Mouse (Mus musculus) megakaryocyte-erythroid progenitor cell, adult 5-6 weeks (primary cell): ENCODE data around the gene Gm45808. TPM values are rescaled to one million over a fixed set of nuclear protein-coding genes. Genes with fewer than 3 reads are reported as not detected.
"Not testable (repeated sequence)": the region's sequence is repeated elsewhere in the genome, so short reads cannot be mapped to it uniquely, and the experiment has no call there.

Experiments
- ATAC-seq: replicated peaks from 2 replicates; pipeline ENCODE4 v1.8.0; 2016; ENCODE audit warnings: mild to moderate bottlenecking, inconsistent platforms; ENCODE audit not compliant: severe bottlenecking, poor library complexity, low FRiP score, low TSS enrichment
- total RNA-seq, 2 experiments: library from RNA; stranded (forward) in 1 of 2; stranded (reverse) in 1 of 2; fragments of 200-1000, 215-1000 nt in 1 of 2; fragments of >200 nt in 1 of 2; fragmentation: Nextera tagmentation in 1 of 2; gene quantifications; 2 replicates each; pipeline ENCODE4 v1.2.3; 2014 to 2017

Gene Gm45808
- total RNA-seq, 2 experiments from 2014 or later = not detected

DNA sequence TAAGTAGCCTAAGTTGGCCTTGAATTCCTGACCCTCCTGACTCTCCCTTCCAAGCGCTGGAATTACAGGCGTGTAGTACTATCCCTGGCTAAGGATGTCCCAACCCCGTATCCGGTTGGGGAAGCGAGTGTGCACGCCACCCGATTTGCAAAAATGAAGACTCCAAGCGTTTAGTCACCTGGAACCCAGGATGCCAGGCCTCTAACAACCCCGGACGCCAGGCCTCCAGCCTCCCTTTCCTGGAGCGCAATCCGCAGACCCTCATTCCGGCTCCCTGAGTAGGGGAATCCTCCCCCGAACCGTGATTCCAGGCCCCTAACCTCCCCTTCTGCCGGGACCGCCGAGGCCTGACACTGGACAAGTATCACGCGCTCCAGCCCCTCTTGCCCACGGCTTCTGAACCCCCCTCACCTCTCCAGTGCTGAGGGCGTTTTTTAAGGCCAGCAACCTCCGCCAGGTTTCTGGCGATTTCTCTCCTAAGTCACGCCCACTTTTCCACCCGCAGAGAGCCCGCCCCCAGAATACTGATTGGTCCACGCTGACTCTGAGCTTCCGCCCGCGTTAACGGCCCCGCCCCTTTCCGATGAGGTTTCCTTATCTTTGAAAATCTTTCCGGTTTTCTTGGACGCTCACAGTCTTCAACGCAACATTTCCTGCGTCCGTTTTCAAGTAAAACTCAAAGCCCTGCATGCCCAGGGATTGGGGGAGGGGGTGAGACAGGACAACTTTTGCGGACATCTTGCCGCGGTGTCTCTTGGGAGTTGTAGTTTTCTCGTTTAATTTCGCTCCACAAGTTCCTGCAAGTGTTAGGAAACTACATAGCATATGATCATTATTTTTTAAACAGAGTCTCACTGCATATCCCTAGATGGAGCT, 23.5 kb upstream of the Gm45808 start, which contains the start of gene Nucb1:
TSS of gene Nucb1 (minus strand) at position 495 of the 876 bp plus-strand sequence.
- peak; percentile 86 for ATAC-seq

DNA sequence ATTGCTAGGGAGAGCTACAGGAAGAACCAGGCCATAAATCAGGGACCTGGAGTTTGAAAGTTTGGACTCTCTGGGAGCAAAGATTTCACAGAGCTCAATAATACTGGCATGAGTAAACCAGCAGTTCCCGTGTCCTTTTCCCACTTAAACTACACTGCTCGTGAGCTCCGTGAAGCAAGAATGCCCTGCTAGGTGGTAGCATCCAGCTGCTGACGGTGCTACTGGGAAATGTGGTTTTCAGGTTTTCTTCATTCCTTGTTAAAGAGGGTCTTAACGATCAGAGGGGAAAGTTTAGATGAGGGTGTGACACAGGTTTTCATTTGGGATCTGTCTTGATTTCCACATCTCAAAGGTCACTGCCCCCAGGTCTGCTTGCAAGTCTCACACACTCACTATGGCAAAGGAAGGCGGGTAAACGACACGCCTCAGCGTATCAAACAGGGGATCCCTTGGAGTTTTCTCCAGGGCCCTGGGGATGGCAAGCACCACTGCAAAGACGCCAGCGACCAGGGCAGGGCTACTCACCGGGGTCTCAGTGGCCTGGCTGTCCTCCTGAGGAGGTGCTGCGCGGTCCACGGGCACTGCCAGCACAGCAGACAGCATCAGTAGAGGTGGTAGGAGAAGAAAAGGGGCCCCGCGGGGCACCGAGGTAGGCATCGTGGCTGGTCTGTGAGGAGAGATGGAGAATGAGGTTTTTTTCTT, 22.7 kb upstream of the Gm45808 start:
- ATAC-seq = peak; percentile 32

GRCm38 (mm10) chr7:45508561-45508960, 21.9 kb upstream of the Gm45808 start:
- ATAC-seq = peak; percentile 80

- no peak for ATAC-seq
Observed at GRCm38 (mm10) chr7:45507583-45507982, 21.0 kb upstream of the Gm45808 start.

DNA sequence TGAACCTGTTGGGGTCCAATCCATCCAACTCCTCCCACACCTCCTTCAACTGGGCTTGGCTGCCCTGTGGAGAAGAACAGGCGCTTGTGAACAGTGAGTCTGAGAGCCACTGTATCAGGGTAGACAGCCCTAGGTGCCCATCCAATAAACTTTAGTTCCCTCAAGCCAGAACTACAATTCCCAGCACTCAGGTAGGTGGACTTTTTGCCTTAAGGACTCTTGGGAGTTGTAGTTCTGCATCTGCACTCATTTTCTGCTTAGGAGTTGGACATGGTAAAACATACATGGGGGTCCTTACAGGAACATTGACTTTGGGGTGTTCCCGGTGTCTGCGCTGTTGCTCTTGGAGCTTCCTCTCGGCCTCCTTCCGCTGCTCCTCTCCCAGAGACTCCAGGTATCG, 11.8 kb upstream of the Gm45808 start:
- no peak for ATAC-seq

DNA sequence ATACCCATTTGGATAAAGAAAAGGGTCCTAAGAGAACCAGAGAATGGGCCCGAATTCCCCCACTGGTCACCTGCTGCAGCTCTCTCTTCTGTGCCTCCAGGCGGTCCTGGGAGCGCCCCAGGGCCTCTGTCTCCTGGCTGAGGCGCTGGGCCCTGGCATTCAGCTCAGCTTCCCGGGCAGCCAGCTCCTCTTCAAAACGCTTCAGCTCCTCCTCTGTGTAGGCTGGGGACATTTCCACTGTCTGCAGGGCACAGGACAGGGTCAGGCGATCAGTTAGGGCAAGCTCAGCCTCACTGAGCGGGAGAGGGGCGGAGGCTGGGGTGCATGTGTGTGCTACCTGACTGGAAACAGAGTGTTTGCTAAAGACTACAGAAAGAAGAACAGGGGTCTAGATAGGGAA, 7.9 kb upstream of the Gm45808 start:
- no peak for ATAC-seq

DNA sequence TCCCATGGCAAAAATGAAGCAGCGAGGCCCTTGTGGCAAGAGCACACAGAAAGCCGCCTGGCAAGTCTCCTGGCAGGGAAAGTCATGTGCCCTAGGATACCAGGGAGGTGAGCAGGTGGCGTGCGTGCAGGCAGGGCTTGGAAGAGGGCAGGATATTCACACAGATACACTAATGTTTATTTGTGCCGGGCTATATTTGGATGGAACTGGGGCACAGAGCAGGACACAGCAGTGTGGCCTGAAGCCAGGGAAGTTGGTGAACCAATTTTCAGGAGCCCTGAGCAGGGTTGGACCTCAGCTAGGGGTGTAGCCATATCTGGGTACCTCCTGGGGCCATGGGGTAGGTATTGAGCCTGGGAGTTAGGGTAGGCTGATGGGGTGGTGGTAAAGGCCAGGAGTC, 6.3 kb upstream of the Gm45808 start:
- ATAC-seq = no peak

- no peak for ATAC-seq
Observed at GRCm38 (mm10) chr7:45492225-45492844, 5.7 kb upstream of the Gm45808 start.

- peak; percentile 58; the same call in 1 of the 2 replicates for ATAC-seq
Observed at GRCm38 (mm10) chr7:45491264-45491663, 4.7 kb upstream of the Gm45808 start.

- 0 out of 2 replicates have a peak, but pooled peaks have one; percentile 10 for ATAC-seq
Observed at GRCm38 (mm10) chr7:45490822-45491221, 4.2 kb upstream of the Gm45808 start.

GRCm38 (mm10) chr7:45489578-45489977, 3.0 kb upstream of the Gm45808 start:
- peak; percentile 70 for ATAC-seq

- ATAC-seq = 0 out of 2 replicates have a peak, but pooled peaks have one; percentile 39
Observed at GRCm38 (mm10) chr7:45488293-45489204, 1.9 kb upstream of the Gm45808 start, which contains the start of gene Dhdh. Gene Dhdh (minus strand): TSS chr7:45488805.

DNA sequence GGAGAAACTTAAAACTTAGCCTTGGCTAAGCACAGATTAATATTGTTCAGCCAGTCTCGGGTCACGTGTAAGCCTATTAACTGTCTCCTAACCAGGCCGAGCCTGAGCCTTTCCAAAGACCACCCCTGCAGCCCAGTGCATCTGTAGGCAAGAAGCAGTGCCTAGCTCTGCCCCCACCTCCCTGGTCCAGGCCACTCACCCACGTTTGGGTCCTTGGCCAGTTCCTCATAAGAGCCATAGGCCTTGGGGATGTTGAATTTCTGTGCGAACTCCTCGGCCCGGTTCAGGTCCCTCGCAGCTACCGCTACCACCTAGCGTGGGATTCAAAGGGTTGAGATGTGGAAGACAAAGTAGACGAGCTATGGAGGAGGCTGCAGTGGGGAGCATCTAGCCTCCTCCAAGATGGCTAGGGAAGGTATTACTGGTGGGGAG, 1.3 kb upstream of the Gm45808 start:
- no peak for ATAC-seq

- no peak for ATAC-seq
Observed at GRCm38 (mm10) chr7:45486158-45486557, 453 bp downstream of the Gm45808 start.

GRCm38 (mm10) chr7:45484985-45485384, 1.6 kb downstream of the Gm45808 start:
- not testable (repeated sequence) for ATAC-seq

DNA sequence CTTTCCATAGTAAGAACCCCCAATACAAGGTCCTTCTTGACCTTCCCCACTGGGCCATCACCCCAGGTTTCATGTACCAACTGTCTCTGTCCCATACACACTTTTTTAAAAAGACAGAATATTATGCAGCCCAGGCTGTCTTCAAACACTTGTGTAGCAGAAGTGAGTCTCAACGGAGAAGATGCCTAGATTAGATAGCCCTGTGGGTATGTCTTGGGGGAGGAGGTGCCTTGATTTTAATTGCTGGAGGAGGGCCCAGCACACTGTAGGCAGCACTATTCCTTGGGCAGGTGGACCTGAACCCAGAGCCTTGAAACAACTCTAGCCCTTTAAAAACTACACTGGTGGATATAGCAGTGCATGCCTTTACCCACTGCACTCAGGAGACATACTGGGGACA, 4.4 kb downstream of the Gm45808 start:
- ATAC-seq = peak; percentile 51; the same call in 1 of the 2 replicates

DNA sequence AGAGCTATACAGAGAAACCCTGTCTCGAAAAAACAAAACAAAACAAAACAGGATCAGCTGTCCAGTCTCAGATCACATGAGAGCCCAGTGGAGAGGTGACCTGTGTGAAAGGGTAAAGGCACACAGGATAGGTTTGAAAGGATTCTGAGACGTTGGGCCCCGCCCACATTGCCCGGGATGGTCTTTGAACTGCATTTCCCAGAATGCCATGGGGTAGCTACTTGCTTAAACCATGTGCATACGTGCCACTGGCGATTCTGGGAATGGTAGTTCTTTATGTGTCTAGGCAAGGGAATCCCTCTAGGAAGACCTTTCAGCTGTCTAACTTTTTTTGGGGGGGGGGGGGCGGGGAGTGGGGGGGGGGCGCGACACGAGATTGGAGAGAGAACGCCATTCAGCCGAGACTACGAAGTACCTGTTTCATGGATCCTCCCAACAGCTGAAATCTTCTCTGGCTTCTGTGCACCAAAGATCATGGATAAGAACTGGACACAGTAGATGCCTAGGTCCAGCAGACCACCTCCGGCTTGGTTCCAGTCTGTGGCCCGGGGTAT, 5.2 kb downstream of the Gm45808 start, which contains the start of gene Tulp2:
TSS of gene Tulp2 (plus strand) at position 504 of the 554 bp plus-strand sequence.
- ATAC-seq = peak; percentile 79

DNA sequence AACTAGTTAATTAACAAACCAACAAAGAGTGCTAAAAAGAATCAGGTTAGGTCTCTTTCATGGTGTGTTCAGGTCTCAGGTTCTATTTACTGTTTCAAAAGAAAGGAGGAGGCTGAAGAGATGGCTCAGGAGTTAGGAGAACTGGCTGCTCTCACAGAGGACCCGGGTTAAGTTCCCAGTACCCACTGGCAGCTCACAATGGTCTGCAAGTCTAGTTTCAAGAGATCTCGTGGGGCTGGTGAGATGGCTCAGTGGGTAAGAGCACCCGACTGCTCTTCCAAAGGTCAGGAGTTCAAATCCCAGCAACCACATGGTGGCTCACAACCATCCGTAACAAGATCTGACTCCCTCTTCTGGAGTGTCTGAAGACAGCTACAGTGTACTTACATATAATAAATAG, 6.3 kb downstream of the Gm45808 start:
- not testable (repeated sequence) for ATAC-seq
